Mouse (Mus musculus) lung, postnatal 0 days (tissue): ENCODE measurements at regions not wholly inside any gene's neighbourhood (a gene's known extent, or its start where the extent isn't known, plus 50 kb on each side); places are given as distances from the start of the nearest gene placed in this dataset.

Source experiments
- CTCF ChIP-seq: IDR thresholded peaks from 2 replicates; pipeline ENCODE4 v1.5.1; 2016; ENCODE audit warnings: antibody characterized with exemption, mild to moderate bottlenecking
- EP300 ChIP-seq: IDR thresholded peaks from 2 replicates; pipeline ENCODE4 v1.6.1; 2016; ENCODE audit warnings: antibody characterized with exemption, mild to moderate bottlenecking, control low read depth

GRCm38 (mm10) chr7:40257733-40258376, 640.3 kb upstream of the Vstm2b start:
- TF ChIP-seq CTCF (no peak), EP300 (no peak)
